Mouse (Mus musculus) MEL (cell line): ENCODE measurements around the gene Pdzd9. TPM values are rescaled to one million over a fixed set of nuclear protein-coding genes. Genes with fewer than 3 reads are reported as not detected.

Experiments used
- DNase-seq: peaks from one replicate; pipeline ENCODE4 v3.0.0; 2011; ENCODE audit warnings: low read depth, low spot score
- H3K27ac ChIP-seq: 2 replicates; pipeline ENCODE4 v1.5.1; 2012; ENCODE audit warnings: low read depth, mild to moderate bottlenecking, control low read depth, low read length, moderate library complexity; ENCODE audit not compliant: control insufficient read depth
- H3K27me3 ChIP-seq, 2 experiments: fragments of 150-350 bp in 1 of 2; sonication (generic) in 1 of 2; 2 replicates each; pipeline ENCODE4 v1.6.1; 2012; ENCODE audit warnings: low read length in 2 of 2, mild to moderate bottlenecking in 2 of 2, improper control_type of control experiment in 1 of 2, moderate library complexity in 1 of 2; ENCODE audit not compliant: insufficient read depth in 2 of 2, control insufficient read depth in 1 of 2
- H3K36me3 ChIP-seq, 2 experiments: 2 replicates each; pipeline ENCODE4 v1.6.1; 2012 to 2014; ENCODE audit warnings: low read length in 2 of 2, improper control_type of control experiment in 1 of 2, inconsistent platforms in 1 of 2, mild to moderate bottlenecking in 1 of 2; ENCODE audit not compliant: insufficient read depth in 2 of 2, control insufficient read depth in 1 of 2
- H3K4me1 ChIP-seq, 2 experiments: fragments of 150-350 bp in 1 of 2; sonication (generic) in 1 of 2; 2 replicates each; pipeline ENCODE4 v1.6.1; 2012; ENCODE audit warnings: low read length in 2 of 2, improper control_type of control experiment in 1 of 2, mild to moderate bottlenecking in 1 of 2; ENCODE audit not compliant: insufficient read depth in 2 of 2, control insufficient read depth in 1 of 2
- H3K4me3 ChIP-seq, 2 experiments: fragments of 150-350 bp in 1 of 2; sonication (generic) in 1 of 2; 2 replicates each; pipeline ENCODE4 v1.5.1; 2012; ENCODE audit warnings: low read depth in 2 of 2, low read length in 2 of 2, mild to moderate bottlenecking in 2 of 2, moderate library complexity in 2 of 2, control low read depth in 1 of 2, improper control_type of control experiment in 1 of 2; ENCODE audit not compliant: control insufficient read depth in 1 of 2, insufficient read depth in 1 of 2
- H3K79me2 ChIP-seq: 2 replicates; pipeline ENCODE4 v1.6.1; 2012; ENCODE audit warnings: mild to moderate bottlenecking, low read length, moderate library complexity; ENCODE audit not compliant: control insufficient read depth, poor library complexity, insufficient read depth
- H3K9ac ChIP-seq: 2 replicates; pipeline ENCODE4 v1.6.1; 2012; ENCODE audit warnings: low read depth, mild to moderate bottlenecking, control low read depth, low read length, moderate library complexity; ENCODE audit not compliant: control insufficient read depth, poor library complexity, severe bottlenecking
- H3K9me3 ChIP-seq: fragments of 150-350 bp; sonication (generic); replicated peaks from 2 replicates; pipeline ENCODE4 v1.6.1; 2012; ENCODE audit warnings: mild to moderate bottlenecking, low read length, improper control_type of control experiment, moderate library complexity; ENCODE audit not compliant: insufficient read depth
- BHLHE40 ChIP-seq: IDR thresholded peaks from 2 replicates; pipeline ENCODE4 v1.6.1; 2012; ENCODE audit warnings: low read depth, mild to moderate bottlenecking, inconsistent platforms, low read length, improper control_type of control experiment, borderline replicate concordance
- CHD1 ChIP-seq: IDR thresholded peaks from 2 replicates; pipeline ENCODE4 v1.6.1; 2012; ENCODE audit warnings: low read depth, mild to moderate bottlenecking, inconsistent platforms, low read length, improper control_type of control experiment
- E2F4 ChIP-seq: IDR thresholded peaks from 2 replicates; pipeline ENCODE4 v1.6.1; 2011; ENCODE audit warnings: low read depth, low read length, improper control_type of control experiment, borderline replicate concordance
- EP300 ChIP-seq, 2 experiments: IDR thresholded peaks; 2 replicates each; pipeline ENCODE4 v1.6.1; 2011; ENCODE audit warnings: improper control_type of control experiment in 2 of 2, low read length in 2 of 2, low read depth in 1 of 2, mild to moderate bottlenecking in 1 of 2
- GABPA ChIP-seq: IDR thresholded peaks from 2 replicates; pipeline ENCODE4 v1.6.1; 2012; ENCODE audit warnings: low read depth, mild to moderate bottlenecking, inconsistent platforms, low read length, improper control_type of control experiment, moderate library complexity
- JUND ChIP-seq: IDR thresholded peaks from 2 replicates; pipeline ENCODE4 v1.6.1; 2011; ENCODE audit warnings: low read depth, mild to moderate bottlenecking, improper control_type of control experiment, low read length
- KAT2A ChIP-seq: conservative IDR thresholded peaks from 2 replicates; pipeline ENCODE4 v1.6.1; 2012; ENCODE audit warnings: low read depth, low read length, improper control_type of control experiment, inconsistent platforms
- MAX ChIP-seq: IDR thresholded peaks from 2 replicates; pipeline ENCODE4 v1.6.1; 2011; ENCODE audit warnings: low read length, improper control_type of control experiment
- MYB ChIP-seq: IDR thresholded peaks from 2 replicates; pipeline ENCODE4 v1.6.1; 2011; ENCODE audit warnings: mild to moderate bottlenecking, low read depth, low read length, improper control_type of control experiment
- NELFE ChIP-seq: IDR thresholded peaks from 2 replicates; pipeline ENCODE4 v1.6.1; 2011; ENCODE audit warnings: low read depth, low read length, improper control_type of control experiment
- NRF1 ChIP-seq: IDR thresholded peaks from 2 replicates; pipeline ENCODE4 v1.6.1; 2014; ENCODE audit warnings: low read depth, mild to moderate bottlenecking, inconsistent platforms, low read length, improper control_type of control experiment, moderate library complexity; ENCODE audit not compliant: poor library complexity, insufficient read depth, severe bottlenecking
- POLR2AphosphoS5 ChIP-seq: IDR thresholded peaks from 2 replicates; pipeline ENCODE4 v1.6.1; 2012; ENCODE audit warnings: low read depth, borderline replicate concordance, mild to moderate bottlenecking, inconsistent platforms, low read length, moderate library complexity, mixed read lengths
- RCOR1 ChIP-seq: IDR thresholded peaks from 2 replicates; pipeline ENCODE4 v1.6.1; 2012; ENCODE audit warnings: low read depth, mild to moderate bottlenecking, inconsistent platforms, low read length, improper control_type of control experiment
- SIN3A ChIP-seq: IDR thresholded peaks from 2 replicates; pipeline ENCODE4 v1.6.1; 2012; ENCODE audit warnings: low read length, improper control_type of control experiment, inconsistent platforms
- SMC3 ChIP-seq: IDR thresholded peaks from 2 replicates; pipeline ENCODE4 v1.6.1; 2011; ENCODE audit warnings: low read depth, low read length, improper control_type of control experiment
- TAL1 ChIP-seq: IDR thresholded peaks from 2 replicates; pipeline ENCODE4 v1.6.1; 2012; ENCODE audit warnings: mild to moderate bottlenecking, inconsistent platforms, low read length, moderate library complexity, mixed read lengths
- ZC3H11A ChIP-seq: IDR thresholded peaks from 2 replicates; pipeline ENCODE4 v1.6.1; 2012; ENCODE audit warnings: low read depth, mild to moderate bottlenecking, inconsistent platforms, low read length, improper control_type of control experiment
- ZKSCAN1 ChIP-seq: IDR thresholded peaks from 2 replicates; pipeline ENCODE4 v1.6.1; 2012; ENCODE audit warnings: low read depth, mild to moderate bottlenecking, inconsistent platforms, low read length, improper control_type of control experiment, moderate library complexity
- ZMIZ1 ChIP-seq: IDR thresholded peaks from 2 replicates; pipeline ENCODE4 v1.6.1; 2012; ENCODE audit warnings: low read depth, mild to moderate bottlenecking, inconsistent platforms, low read length, improper control_type of control experiment, moderate library complexity
- polyA plus RNA-seq, 2 experiments: library from polyadenylated mRNA; stranded (reverse) in 1 of 2; unstranded in 1 of 2; fragments of >175 nt in 1 of 2; fragments of >200 nt in 1 of 2; gene quantifications; 2 replicates each; pipeline versions ENCODE4 v1.2.1 to v1.2.4; 2012; ENCODE audit warnings: low replicate concordance in 2 of 2, low read depth in 1 of 2; ENCODE audit not compliant: insufficient read length in 2 of 2, insufficient read depth in 1 of 2, missing spikeins in 1 of 2
- total RNA-seq: library from RNA; depleted of rRNA; stranded (reverse); fragments of 300-350 nt; gene quantifications from 2 replicates; pipeline ENCODE4 v1.2.3, GENCODE M21; 2012

The Pdzd9 gene
- total and polyA plus RNA-seq, 3 experiments = 0.31 to 0.92 TPM; not detected in 1

GRCm38 (mm10) chr7:120677001-120677643 lies 7.0 kb upstream of the Pdzd9 start, which contains the start of gene Mosmo (continued):
- no peak for TF ChIP-seq MYB
- TF ChIP-seq, all 39 proteins: peak for 7

GRCm38 (mm10) chr7:120671271-120671670 lies 1.1 kb upstream of the Pdzd9 start:
- Histone ChIP-seq H3K4me3 (no peak overlapping the region), H3K79me2 (no peaks in the 10 kb centered on the region), H3K4me1 (peaks cover 6 to 8% of the 10 kb centered on the region in 2 experiments; a peak in 3 of 4 replicates), H3K36me3 (peaks cover 0 to 13% of the 10 kb centered on the region in 2 experiments; a peak in 2 of 4 replicates), H3K27me3 (no peaks in the 10 kb centered on the region), H3K9ac (no peak overlapping the region), H3K27ac (no peak overlapping the region), H3K9me3 (no peaks in the 10 kb centered on the region)
- TF ChIP-seq MAX (no peak), SIN3A (no peak), RCOR1 (no peak), TAL1 (no peak), NRF1 (no peak), EP300 (IDR thresholded peaks at IDR 0.05; ENCODE audit: low read depth in 1 of 2, low read length in 2 of 2) (no peak), MYB (no peak), ZC3H11A (no peak), GABPA (no peak), POLR2AphosphoS5 (no peak), SMC3 (no peak), E2F4 (no peak), CHD1 (no peak), BHLHE40 (no peak), JUND (no peak), NELFE (no peak), ZMIZ1 (no peak), ZKSCAN1 (no peak)
- no peak for DNase-seq

GRCm38 (mm10) chr7:120662079-120662478 lies 8.1 kb downstream of the Pdzd9 start:
- Histone ChIP-seq H3K4me3 (no peak overlapping the region), H3K79me2 (no peaks in the 10 kb centered on the region), H3K4me1 (no peaks in the 10 kb centered on the region), H3K27ac (no peak overlapping the region), H3K36me3 (peaks cover 2 to 13% of the 10 kb centered on the region in 2 experiments; a peak in 2 of 4 replicates), H3K9ac (no peak overlapping the region), H3K9me3 (no peaks in the 10 kb centered on the region), H3K27me3 (no peaks in the 10 kb centered on the region)
- DNase-seq = peak; percentile 66
- TF ChIP-seq NRF1 (peak; percentile 82), KAT2A (no peak)
